Mouse (Mus musculus): ENCODE results near the gene Ogg1.
"Not testable (repeated sequence)": the region's sequence is repeated elsewhere in the genome, so short reads cannot be mapped to it uniquely, and the experiment has no call there.

Ogg1 gene

GRCm38 (mm10) chr6:113331721-113332120, 4.9 kb downstream of the Ogg1 start:
- DNase-seq (ENCODE audit: low read depth, low spot score) = no peak

- not testable (repeated sequence) for DNase-seq (ENCODE audit: low read depth, low spot score)
Measured at GRCm38 (mm10) chr6:113332734-113333133, 6.0 kb downstream of the Ogg1 start.

GRCm38 (mm10) chr6:113333137-113333950, 6.6 kb downstream of the Ogg1 start:
- no peak for DNase-seq (ENCODE audit: low read depth, low spot score)

GRCm38 (mm10) chr6:113334216-113334615, 7.4 kb downstream of the Ogg1 start:
- DNase-seq (ENCODE audit: low read depth, low spot score) = no peak

- DNase-seq (ENCODE audit: low read depth, low spot score) = no peak
Measured at GRCm38 (mm10) chr6:113336852-113337620, 10.3 kb downstream of the Ogg1 start.

GRCm38 (mm10) chr6:113341574-113341973, 14.8 kb downstream of the Ogg1 start:
- DNase-seq (ENCODE audit: low read depth, low spot score) = no peak

- DNase-seq (ENCODE audit: low read depth, low spot score) = no peak
Measured at GRCm38 (mm10) chr6:113342297-113342696, 15.5 kb downstream of the Ogg1 start.

GRCm38 (mm10) chr6:113343177-113344092, 16.7 kb downstream of the Ogg1 start, which contains the start of gene Camk1:
Gene Camk1, minus strand, starts transcription at chr6:113343984.
- no peak for DNase-seq (ENCODE audit: low read depth, low spot score)

- no peak for DNase-seq (ENCODE audit: low read depth, low spot score)
Measured at GRCm38 (mm10) chr6:113344321-113344720, 17.5 kb downstream of the Ogg1 start.

- no peak for DNase-seq (ENCODE audit: low read depth, low spot score)
Measured at GRCm38 (mm10) chr6:113346897-113347296, 20.1 kb downstream of the Ogg1 start.

- DNase-seq (ENCODE audit: low read depth, low spot score) = no peak
Measured at GRCm38 (mm10) chr6:113350538-113350937, 23.8 kb downstream of the Ogg1 start.

GRCm38 (mm10) chr6:113351161-113351560, 24.4 kb downstream of the Ogg1 start:
- DNase-seq (ENCODE audit: low read depth, low spot score) = no peak

- no peak for DNase-seq (ENCODE audit: low read depth, low spot score)
Measured at GRCm38 (mm10) chr6:113351653-113352052, 24.9 kb downstream of the Ogg1 start.

GRCm38 (mm10) chr6:113352820-113353219, 26.0 kb downstream of the Ogg1 start:
- no peak for DNase-seq (ENCODE audit: low read depth, low spot score)

GRCm38 (mm10) chr6:113353696-113354095, 26.9 kb downstream of the Ogg1 start:
- no peak for DNase-seq (ENCODE audit: low read depth, low spot score)

GRCm38 (mm10) chr6:113361476-113361875, 34.7 kb downstream of the Ogg1 start:
- DNase-seq (ENCODE audit: low read depth, low spot score) = no peak

GRCm38 (mm10) chr6:113362241-113362640, 35.5 kb downstream of the Ogg1 start:
- DNase-seq (ENCODE audit: low read depth, low spot score) = no peak

- DNase-seq (ENCODE audit: low read depth, low spot score) = no peak
Measured at GRCm38 (mm10) chr6:113364518-113365135, 37.9 kb downstream of the Ogg1 start.

GRCm38 (mm10) chr6:113366639-113367038, 39.9 kb downstream of the Ogg1 start:
- DNase-seq (ENCODE audit: low read depth, low spot score) = no peak

GRCm38 (mm10) chr6:113367574-113367973, 40.8 kb downstream of the Ogg1 start:
- DNase-seq (ENCODE audit: low read depth, low spot score) = no peak

GRCm38 (mm10) chr6:113368124-113368523, 41.4 kb downstream of the Ogg1 start:
- no peak for DNase-seq (ENCODE audit: low read depth, low spot score)

Measured in c-Kit-negative CD71-positive TER-119-positive erythroid progenitor cells, embryonic 14.5 days (primary cell).